Mouse (Mus musculus): Measurements from ENCODE around the gene Strn4. TPM values are rescaled to one million over a fixed set of nuclear protein-coding genes. Genes with fewer than 3 reads are reported as not detected.

Strn4 gene
- polyA plus RNA-seq, 1 experiment from 2014 or later, result 90.9 TPM

GRCm38 (mm10) chr7:16877717-16878116 is 62.0 kb downstream of the Strn4 start:
- peaks cover 21 to 47% of the 10 kb centered on the region in 2 experiments for H3K4me1 ChIP-seq (ENCODE audit: control insufficient read depth in 2 of 2, insufficient read depth in 2 of 2, low read length in 2 of 2)
- WGBS, result 79% methylated on average over 3 of the region's 3 CpGs
- no peaks in the 10 kb centered on the region for H3K9me3 ChIP-seq (ENCODE audit: control insufficient read depth, low read length)
- no peak overlapping the region; a peak in 1 of 4 replicates for H3K27ac ChIP-seq (replicated peaks in 1 of 2; ENCODE audit: control insufficient read depth in 1 of 2, insufficient read depth in 1 of 2, low read depth in 2 of 2, low read length in 2 of 2)
- peaks cover 34% of the 10 kb centered on the region for H3K36me3 ChIP-seq (ENCODE audit: control insufficient read depth, insufficient read depth, low read length)
- H3K4me3 ChIP-seq (ENCODE audit: control insufficient read depth in 1 of 2, insufficient read depth in 1 of 2, low read depth in 1 of 2, low read length in 2 of 2), result no peak overlapping the region
- no peaks in the 10 kb centered on the region for H3K27me3 ChIP-seq (ENCODE audit: control insufficient read depth, insufficient read depth, low read length)
- ATAC-seq (ENCODE audit: insufficient number of reproducible peaks, insufficient read depth, low FRiP score, low read depth), result no peak
- no peak overlapping the region for H3K9ac ChIP-seq (ENCODE audit: low read length)
- no peak overlapping the region for H3K4me2 ChIP-seq (ENCODE audit: low read length)

GRCm38 (mm10) chr7:16879796-16880547 is 64.3 kb downstream of the Strn4 start:
- 20% methylated on average over 9 of the region's 9 CpGs for WGBS
- Histone ChIP-seq H3K4me1 (ENCODE audit: control insufficient read depth in 2 of 2, insufficient read depth in 2 of 2, low read length in 2 of 2) (peaks cover 26 to 50% of the 10 kb centered on the region in 2 experiments), H3K4me3 (ENCODE audit: control insufficient read depth in 1 of 2, insufficient read depth in 1 of 2, low read depth in 1 of 2, low read length in 2 of 2) (no peak overlapping the region)

GRCm38 (mm10) chr7:16880615-16881014 is 64.9 kb downstream of the Strn4 start:
- Histone ChIP-seq H3K9ac (ENCODE audit: low read length) (peak overlapping the region; percentile 68), H3K27me3 (ENCODE audit: control insufficient read depth, insufficient read depth, low read length) (no peaks in the 10 kb centered on the region), H3K27ac (replicated peaks in 1 of 2; ENCODE audit: control insufficient read depth in 1 of 2, insufficient read depth in 1 of 2, low read depth in 2 of 2, low read length in 2 of 2) (peak overlapping the region; percentile 96 to 97), H3K4me3 (ENCODE audit: control insufficient read depth in 1 of 2, insufficient read depth in 1 of 2, low read depth in 1 of 2, low read length in 2 of 2) (no peak overlapping the region), H3K4me2 (ENCODE audit: low read length) (peak overlapping the region; percentile 41), H3K4me1 (ENCODE audit: control insufficient read depth in 2 of 2, insufficient read depth in 2 of 2, low read length in 2 of 2) (peaks cover 26 to 50% of the 10 kb centered on the region in 2 experiments), H3K36me3 (ENCODE audit: control insufficient read depth, insufficient read depth, low read length) (peaks cover 61% of the 10 kb centered on the region), H3K9me3 (ENCODE audit: control insufficient read depth, low read length) (peaks cover 8% of the 10 kb centered on the region)
- ATAC-seq (ENCODE audit: insufficient number of reproducible peaks, insufficient read depth, low FRiP score, low read depth), result no peak
- 16% methylated on average over 5 of the region's 5 CpGs for WGBS

More at GRCm38 (mm10) chr7:16879796-16880547, 64.3 kb downstream of the Strn4 start:
- peak; percentile 70 for ATAC-seq (ENCODE audit: insufficient number of reproducible peaks, insufficient read depth, low FRiP score, low read depth)
- Histone ChIP-seq H3K4me2 (ENCODE audit: low read length) (peak overlapping the region; percentile 41), H3K27me3 (ENCODE audit: control insufficient read depth, insufficient read depth, low read length) (no peaks in the 10 kb centered on the region), H3K9ac (ENCODE audit: low read length) (peak overlapping the region; percentile 68), H3K36me3 (ENCODE audit: control insufficient read depth, insufficient read depth, low read length) (peaks cover 54% of the 10 kb centered on the region), H3K9me3 (ENCODE audit: control insufficient read depth, low read length) (peaks cover 1% of the 10 kb centered on the region; the same call in 1 of the 2 replicates), H3K27ac (replicated peaks in 1 of 2; ENCODE audit: control insufficient read depth in 1 of 2, insufficient read depth in 1 of 2, low read depth in 2 of 2, low read length in 2 of 2) (peak overlapping the region; percentile 96 to 99)

- Histone ChIP-seq H3K27me3 (ENCODE audit: control insufficient read depth, insufficient read depth, low read length) (no peaks in the 10 kb centered on the region), H3K9ac (ENCODE audit: low read length) (no peak overlapping the region; the same call in 1 of the 2 replicates), H3K36me3 (ENCODE audit: control insufficient read depth, insufficient read depth, low read length) (peaks cover 84% of the 10 kb centered on the region), H3K4me2 (ENCODE audit: low read length) (peak overlapping the region; percentile 27), H3K27ac (replicated peaks in 1 of 2; ENCODE audit: control insufficient read depth in 1 of 2, insufficient read depth in 1 of 2, low read depth in 2 of 2, low read length in 2 of 2) (peak overlapping the region; percentile 43 to 96; a peak in 3 of 4 replicates), H3K9me3 (ENCODE audit: control insufficient read depth, low read length) (peaks cover 18% of the 10 kb centered on the region), H3K4me1 (ENCODE audit: control insufficient read depth in 2 of 2, insufficient read depth in 2 of 2, low read length in 2 of 2) (peaks cover 20 to 41% of the 10 kb centered on the region in 2 experiments), H3K4me3 (ENCODE audit: control insufficient read depth in 1 of 2, insufficient read depth in 1 of 2, low read depth in 1 of 2, low read length in 2 of 2) (no peak overlapping the region)
- ATAC-seq (ENCODE audit: insufficient number of reproducible peaks, insufficient read depth, low FRiP score, low read depth), result no peak
- WGBS, result 79% methylated on average over 6 of the region's 6 CpGs
Measured at GRCm38 (mm10) chr7:16883162-16883561, 67.5 kb downstream of the Strn4 start.

- Histone ChIP-seq H3K9ac (ENCODE audit: low read length) (no peak overlapping the region), H3K27ac (replicated peaks in 1 of 2; ENCODE audit: control insufficient read depth in 1 of 2, insufficient read depth in 1 of 2, low read depth in 2 of 2, low read length in 2 of 2) (no peak overlapping the region), H3K9me3 (ENCODE audit: control insufficient read depth, low read length) (peaks cover 18% of the 10 kb centered on the region), H3K4me2 (ENCODE audit: low read length) (no peak overlapping the region), H3K36me3 (ENCODE audit: control insufficient read depth, insufficient read depth, low read length) (peaks cover 81% of the 10 kb centered on the region), H3K4me3 (ENCODE audit: control insufficient read depth in 1 of 2, insufficient read depth in 1 of 2, low read depth in 1 of 2, low read length in 2 of 2) (no peak overlapping the region), H3K27me3 (ENCODE audit: control insufficient read depth, insufficient read depth, low read length) (no peaks in the 10 kb centered on the region), H3K4me1 (ENCODE audit: control insufficient read depth in 2 of 2, insufficient read depth in 2 of 2, low read length in 2 of 2) (peaks cover 20 to 33% of the 10 kb centered on the region in 2 experiments)
- 84% methylated on average over 3 of the region's 4 CpGs for WGBS
- ATAC-seq (ENCODE audit: insufficient number of reproducible peaks, insufficient read depth, low FRiP score, low read depth), result no peak
Measured at GRCm38 (mm10) chr7:16884334-16884733, 68.6 kb downstream of the Strn4 start.

GRCm38 (mm10) chr7:16885271-16885776 is 69.6 kb downstream of the Strn4 start:
- peaks cover 78% of the 10 kb centered on the region for H3K36me3 ChIP-seq (ENCODE audit: control insufficient read depth, insufficient read depth, low read length)
- peaks cover 17 to 28% of the 10 kb centered on the region in 2 experiments for H3K4me1 ChIP-seq (ENCODE audit: control insufficient read depth in 2 of 2, insufficient read depth in 2 of 2, low read length in 2 of 2)
- H3K4me2 ChIP-seq (ENCODE audit: low read length), result peak overlapping the region; percentile 46
- H3K9ac ChIP-seq (ENCODE audit: low read length), result peak overlapping the region; percentile 46
- no peaks in the 10 kb centered on the region for H3K27me3 ChIP-seq (ENCODE audit: control insufficient read depth, insufficient read depth, low read length)
- no peak overlapping the region for H3K27ac ChIP-seq (replicated peaks in 1 of 2; ENCODE audit: control insufficient read depth in 1 of 2, insufficient read depth in 1 of 2, low read depth in 2 of 2, low read length in 2 of 2)
- ATAC-seq (ENCODE audit: insufficient number of reproducible peaks, insufficient read depth, low FRiP score, low read depth), result no peak
- H3K9me3 ChIP-seq (ENCODE audit: control insufficient read depth, low read length), result peaks cover 18% of the 10 kb centered on the region
- 18% methylated on average over 93 of the region's 95 CpGs for WGBS
- peak overlapping the region; percentile 11 to 28 for H3K4me3 ChIP-seq (ENCODE audit: control insufficient read depth in 1 of 2, insufficient read depth in 1 of 2, low read depth in 1 of 2, low read length in 2 of 2)

GRCm38 (mm10) chr7:16885905-16886304 is 70.2 kb downstream of the Strn4 start:
- Histone ChIP-seq H3K9ac (ENCODE audit: low read length) (no peak overlapping the region), H3K27me3 (ENCODE audit: control insufficient read depth, insufficient read depth, low read length) (no peaks in the 10 kb centered on the region), H3K4me2 (ENCODE audit: low read length) (no peak overlapping the region), H3K27ac (replicated peaks in 1 of 2; ENCODE audit: control insufficient read depth in 1 of 2, insufficient read depth in 1 of 2, low read depth in 2 of 2, low read length in 2 of 2) (no peak overlapping the region), H3K4me3 (ENCODE audit: control insufficient read depth in 1 of 2, insufficient read depth in 1 of 2, low read depth in 1 of 2, low read length in 2 of 2) (peak overlapping the region in 1 of 2 experiments; percentile 28; a peak in 2 of 4 replicates), H3K36me3 (ENCODE audit: control insufficient read depth, insufficient read depth, low read length) (peaks cover 76% of the 10 kb centered on the region), H3K9me3 (ENCODE audit: control insufficient read depth, low read length) (peaks cover 18% of the 10 kb centered on the region), H3K4me1 (ENCODE audit: control insufficient read depth in 2 of 2, insufficient read depth in 2 of 2, low read length in 2 of 2) (peaks cover 15 to 28% of the 10 kb centered on the region in 2 experiments)
- 52% methylated on average over 58 of the region's 59 CpGs for WGBS
- ATAC-seq (ENCODE audit: insufficient number of reproducible peaks, insufficient read depth, low FRiP score, low read depth), result no peak

All from heart, embryonic 14.5 days (tissue).